ENCODE assay signal across 23 mouse cellular contexts in the genomic region with DNA sequence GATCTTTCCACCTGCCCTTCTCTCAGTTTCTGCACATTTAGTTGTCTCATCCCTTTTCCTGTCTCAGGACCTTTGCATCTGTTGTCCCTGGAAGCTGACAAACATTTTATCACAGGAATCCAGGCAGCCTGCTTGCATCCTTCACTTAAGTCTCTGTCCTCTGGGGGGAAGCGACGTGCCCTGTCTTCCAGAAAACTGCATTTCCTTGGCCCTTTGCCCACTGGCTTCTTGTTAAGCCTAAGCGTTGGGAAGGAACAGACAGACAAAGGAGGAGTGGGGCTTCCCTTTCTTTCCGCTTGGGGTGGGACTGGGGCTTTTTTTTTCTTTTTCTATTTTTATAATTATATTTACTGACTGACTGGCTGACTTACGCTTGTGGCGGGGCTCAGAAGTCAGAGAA. TPM values are rescaled to one million over a fixed set of nuclear protein-coding genes. Genes with fewer than 3 reads are reported as not detected.
A peak's percentile ranks its signal among the peaks of the same experiment; 100 is the strongest.
DNase-seq lines count a peak whose midpoint lies in the region; ATAC-seq lines count a peak whose summit lies in the region.
"Had no signal": no experiment of that assay in that cellular context is flagged by ENCODE, and none has a peak within 500 bp of the region (broad histone marks: within the 10 kb centered on the region; RNA-seq: fewer than 3 reads in every experiment).

No protein-coding gene starts in this region.

- no peak for ATAC-seq in granulocyte monocyte progenitor cell, adult 5-6 weeks (replicated peaks; ENCODE audit: poor library complexity, severe bottlenecking)
- ATAC-seq: intestine, embryonic 15.5 days; liver, embryonic 12.5 days had no signal

- intact Hi-C loops in left cerebral cortex, postnatal 4 days (cut with DNase I), result no loop called here

- DNase-seq in heart, postnatal 4 days, result peak; percentile 36
- DNase-seq in heart, adult 18-20 months, result no peak
- peak; percentile 40 for DNase-seq in left cerebral cortex, postnatal 4 days
- DNase-seq in left cerebral cortex, adult 8-10 months (ENCODE audit: low spot score in 2 of 2), result no peak
- DNase-seq in retina, postnatal 1 day, result peak; percentile 38
- no peak for DNase-seq in retina, embryonic 14.5 days (ENCODE audit: low spot score)
- peak; percentile 37 for DNase-seq in NIH3T3 (ENCODE audit: low read depth)
- DNase-seq: adrenal gland, postnatal 10 days; B cell, adult 2 months; cerebellum, adult 2 months; gastrocnemius, postnatal 36 days; heart, postnatal 36 days; kidney, adult 9 months; layer of hippocampus, postnatal 36 days; lung, adult 18-20 months; lung, postnatal 4 days; thymus, adult 2 months; thymus, postnatal 4 days had no signal

RNA-seq across cellular contexts. Expression of a gene that starts 16.7 kb away (rescaled TPM):
- total RNA-seq in heart, postnatal 4 days (2021), result under 1 TPM; 0.36 to 0.43 TPM
- total RNA-seq in heart, adult 18-20 months (2021), result under 1 TPM in 1 of 2 experiments, not detected in 1; 0.31 TPM
- total RNA-seq in left cerebral cortex, postnatal 4 days (2021), result 100 to 1,000 TPM; 229 to 241 TPM
- total RNA-seq in left cerebral cortex, adult 8-10 months (2022), result 100 to 1,000 TPM; 122 to 129 (median 125) TPM
- total RNA-seq in granulocyte monocyte progenitor cell, adult 5-6 weeks (2014; fragmentation: Nextera tagmentation), result not detected in 2 replicates
- total RNA-seq in granulocyte monocyte progenitor cell, adult 5-6 weeks (2017), result 0.09 TPM in 1 of 2 replicates, not detected in the other
- total RNA-seq: G1E; megakaryocyte-erythroid progenitor cell, adult 5-6 weeks had no signal

Comparison
In these comparisons a context has a peak if more than half of its experiments do, and no peak if none do; other contexts are left out.
1. DNase-seq: peak in heart, postnatal 4 days (single experiment), left cerebral cortex, postnatal 4 days (single experiment), retina, postnatal 1 day (single experiment) and NIH3T3 (single experiment); none in heart, adult 18-20 months (0 of 2), left cerebral cortex, adult 8-10 months (0 of 2) and retina, embryonic 14.5 days (single experiment).
2. RNA of a gene that starts 16.7 kb away (total RNA-seq): 229 to 241 TPM in left cerebral cortex, postnatal 4 days and 122 to 129 TPM in left cerebral cortex, adult 8-10 months; 0.36 to 0.43 TPM in heart, postnatal 4 days, 0.31 TPM in heart, adult 18-20 months and 0.09 TPM in granulocyte monocyte progenitor cell, adult 5-6 weeks; every median in the first group is over 10 times any median in the second.